ENCODE assay signal across 9 mouse cellular contexts in the genomic region with DNA sequence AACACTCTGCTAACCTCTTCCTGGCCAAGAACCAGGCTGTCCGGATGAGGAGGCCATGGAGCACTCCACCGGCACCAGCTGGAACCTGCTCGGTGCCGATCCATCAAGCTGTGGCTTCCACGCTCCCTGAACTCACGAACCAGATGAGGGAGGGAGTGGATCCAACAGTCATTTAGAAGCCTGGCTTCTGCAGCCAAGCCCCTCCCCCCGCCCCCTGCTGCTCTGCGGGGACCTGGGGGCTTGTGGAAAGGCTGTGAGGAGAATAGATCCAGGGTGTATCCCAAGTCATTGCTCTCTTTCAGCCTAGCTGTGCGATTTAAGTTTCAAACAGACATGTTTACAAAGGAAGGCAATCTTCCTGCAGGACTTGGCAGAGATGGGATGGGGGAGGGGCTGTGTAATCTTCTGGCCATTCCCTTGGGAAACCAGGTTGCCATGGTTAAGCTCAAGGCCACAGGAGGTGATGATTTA. TPM values are rescaled to one million over a fixed set of nuclear protein-coding genes. Genes with fewer than 3 reads are reported as not detected.
DNase-seq lines count a peak whose midpoint lies in the region; ATAC-seq lines count a peak whose summit lies in the region.
"Had no signal": no experiment of that assay in that cellular context is flagged by ENCODE, and none has a peak within 500 bp of the region (broad histone marks: within the 10 kb centered on the region; RNA-seq: fewer than 3 reads in every experiment).

No protein-coding gene starts in this region.

- no peaks in the 10 kb centered on the region for H3K36me3 ChIP-seq in hindbrain, embryonic 10.5 days
- H3K36me3 ChIP-seq in limb, embryonic 12.5 days = no peaks in the 10 kb centered on the region

- no peaks in the 10 kb centered on the region for H3K27me3 ChIP-seq in hindbrain, embryonic 10.5 days (ENCODE audit: insufficient read depth, poor library complexity, severe bottlenecking)
- 0 out of 2 replicates have a peak, but pooled peaks cover 5% of the 10 kb centered on the region for H3K27me3 ChIP-seq in limb, embryonic 12.5 days

- H3K9me3 ChIP-seq in hindbrain, embryonic 10.5 days = no peaks in the 10 kb centered on the region
- H3K9me3 ChIP-seq in limb, embryonic 12.5 days = no peaks in the 10 kb centered on the region

- 14% methylated on average over 9 of the region's 9 CpGs for WGBS in hindbrain, embryonic 10.5 days
- WGBS in limb, embryonic 12.5 days = 7% methylated on average over 9 of the region's 9 CpGs

- DNase-seq in cerebellum, adult 9-11 months = no peak
- peak; percentile 48 to 73 for DNase-seq in cerebellum, postnatal 14 days
- DNase-seq in hindbrain, embryonic 10.5 days (ENCODE audit: low spot score) = peak; percentile 30
- peak; percentile 5 for DNase-seq in ovary, postnatal 36 days (ENCODE audit: low spot score)
- no peak for DNase-seq in adrenal gland, adult 18-20 months (ENCODE audit: low spot score in 2 of 2)
- DNase-seq in gastrocnemius, postnatal 14 days = no peak

- H3K9ac ChIP-seq in limb, embryonic 12.5 days (replicated peaks) = no peak overlapping the region

- peaks cover 33% of the 10 kb centered on the region for H3K4me1 ChIP-seq in hindbrain, embryonic 10.5 days (replicated peaks)
- H3K4me1 ChIP-seq in limb, embryonic 12.5 days (replicated peaks) = peaks cover 19% of the 10 kb centered on the region

- peak overlapping the region; percentile 50 for H3K4me2 ChIP-seq in limb, embryonic 12.5 days

- intact Hi-C loops in gastrocnemius, postnatal 14 days (cut with DNase I; ENCODE audit: low total_unique reads) = no loop called here

- 0 out of 2 replicates have a peak, but pooled peaks have one; percentile 46 for ATAC-seq in cerebellum, adult (ENCODE audit: insufficient number of reproducible peaks, low FRiP score, low TSS enrichment)
- no peak for ATAC-seq in limb, embryonic 12.5 days (ENCODE audit: insufficient number of reproducible peaks, insufficient read depth, low FRiP score, low TSS enrichment, low read depth)

- peak overlapping the region; percentile 43; the same call in 1 of the 2 replicates for H3K27ac ChIP-seq in hindbrain, embryonic 10.5 days
- H3K27ac ChIP-seq in limb, embryonic 12.5 days = no peak overlapping the region

- peak overlapping the region; percentile 29; the same call in 1 of the 2 replicates for H3K4me3 ChIP-seq in hindbrain, embryonic 10.5 days
- H3K4me3 ChIP-seq in limb, embryonic 12.5 days (replicated peaks) = no peak overlapping the region

RNA-seq across cellular contexts. Expression of a gene that starts 26.2 kb away (rescaled TPM):
- not detected in 2 replicates for polyA plus RNA-seq in hindbrain, embryonic 10.5 days (2016; fragmentation: Nextera tagmentation; extraction: Ambion mirVana)
- not detected in 2 replicates for polyA plus RNA-seq in limb, embryonic 12.5 days (2016; fragmentation: Nextera tagmentation; extraction: Ambion mirVana)
- not detected for total RNA-seq in adrenal gland, adult 18-20 months (2021)
- not detected for total RNA-seq in gastrocnemius, postnatal 14 days (2021)
- total RNA-seq: common myeloid progenitor, adult 5-6 weeks had no signal

RNA-seq across cellular contexts. Expression of a gene that starts 47.0 kb away (rescaled TPM):
- not detected in 2 replicates for polyA plus RNA-seq in hindbrain, embryonic 10.5 days (2016; fragmentation: Nextera tagmentation; extraction: Ambion mirVana)
- polyA plus RNA-seq in limb, embryonic 12.5 days (2016; fragmentation: Nextera tagmentation; extraction: Ambion mirVana) = not detected in 2 replicates
- total RNA-seq in adrenal gland, adult 18-20 months (2021) = not detected
- total RNA-seq in gastrocnemius, postnatal 14 days (2021) = not detected
- total RNA-seq: common myeloid progenitor, adult 5-6 weeks had no signal

RNA-seq across cellular contexts. Expression of a gene that starts 58.0 kb away (rescaled TPM):
- not detected in 2 replicates for polyA plus RNA-seq in hindbrain, embryonic 10.5 days (2016; fragmentation: Nextera tagmentation; extraction: Ambion mirVana)
- not detected in 2 replicates for polyA plus RNA-seq in limb, embryonic 12.5 days (2016; fragmentation: Nextera tagmentation; extraction: Ambion mirVana)
- not detected for total RNA-seq in adrenal gland, adult 18-20 months (2021)
- not detected for total RNA-seq in gastrocnemius, postnatal 14 days (2021)
- total RNA-seq: common myeloid progenitor, adult 5-6 weeks had no signal

Comparison
In these comparisons a context has a peak if more than half of its experiments do, and no peak if none do; other contexts are left out.
1. DNase-seq: peak in cerebellum, postnatal 14 days (2 of 2), hindbrain, embryonic 10.5 days (single experiment) and ovary, postnatal 36 days (single experiment); none in cerebellum, adult 9-11 months (single experiment), adrenal gland, adult 18-20 months (0 of 2) and gastrocnemius, postnatal 14 days (single experiment).